Mouse (Mus musculus): ENCODE results near the gene Gne.
"Not testable (repeated sequence)": the region's sequence is repeated elsewhere in the genome, so short reads cannot be mapped to it uniquely, and the experiment has no call there.

Gene Gne

DNA sequence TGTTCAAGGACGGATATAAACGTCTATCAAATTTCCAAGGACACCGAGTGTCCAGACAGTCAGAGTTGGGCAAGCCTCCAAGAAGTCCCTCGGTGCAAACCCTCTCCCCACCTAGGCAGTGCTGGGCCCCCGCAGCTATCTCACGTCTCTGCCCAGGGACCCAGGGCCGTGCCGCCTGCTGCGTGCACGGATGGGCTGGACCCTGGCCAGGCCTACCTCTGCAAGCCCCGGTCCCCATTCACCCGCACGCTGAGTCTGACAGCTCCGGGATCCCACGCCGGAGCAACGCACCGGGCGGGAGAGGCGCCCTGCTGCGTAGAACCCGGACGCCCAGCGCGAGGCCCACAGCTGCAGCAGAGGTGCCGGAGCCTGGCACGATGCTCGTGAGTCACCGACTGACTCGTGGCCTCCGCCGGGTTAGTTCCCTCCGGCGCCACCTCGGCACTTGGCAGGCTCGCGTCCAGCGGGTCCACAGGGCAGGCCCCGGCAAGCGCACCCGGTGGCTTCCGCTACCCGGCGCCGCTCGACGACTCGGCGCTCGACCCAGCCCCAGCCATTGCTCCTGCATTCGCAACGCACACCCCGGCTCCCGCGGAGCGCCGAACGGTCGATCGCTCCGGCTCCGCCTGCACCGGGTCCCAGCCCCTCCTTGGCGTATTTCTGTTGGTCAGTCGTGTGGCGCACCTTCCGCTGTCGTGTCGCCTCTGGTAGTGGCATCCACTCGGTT is 11.7 kb downstream of the Gne start:
- DNase-seq (ENCODE audit: low spot score): peak; percentile 81

DNA sequence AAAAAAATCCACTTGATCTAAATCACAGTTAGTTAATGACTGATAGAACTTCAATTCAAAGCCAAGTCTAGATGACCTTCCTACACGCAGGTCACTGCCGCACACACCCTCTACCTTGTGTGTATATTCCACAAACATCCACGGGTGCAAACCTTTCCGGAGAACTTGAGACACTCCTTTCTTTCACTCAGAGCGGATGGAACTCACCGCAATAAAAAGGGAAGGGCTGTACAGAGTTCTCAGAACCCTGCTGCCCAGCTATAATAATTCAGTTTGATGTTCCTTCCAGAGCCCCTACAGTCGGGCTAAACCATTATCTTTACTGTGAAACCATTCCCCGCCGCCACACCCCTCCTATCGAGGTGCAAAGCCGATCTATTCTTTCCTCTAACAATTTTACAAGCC is 12.2 kb downstream of the Gne start:
- peak; percentile 64 for DNase-seq (ENCODE audit: low spot score)

- no peak for DNase-seq (ENCODE audit: low spot score)
Observed at GRCm38 (mm10) chr4:44070641-44071040, 13.3 kb downstream of the Gne start.

GRCm38 (mm10) chr4:44069411-44069810 is 14.6 kb downstream of the Gne start:
- no peak for DNase-seq (ENCODE audit: low spot score)

- DNase-seq (ENCODE audit: low spot score): no peak
Observed at GRCm38 (mm10) chr4:44068736-44069135, 15.2 kb downstream of the Gne start.

DNA sequence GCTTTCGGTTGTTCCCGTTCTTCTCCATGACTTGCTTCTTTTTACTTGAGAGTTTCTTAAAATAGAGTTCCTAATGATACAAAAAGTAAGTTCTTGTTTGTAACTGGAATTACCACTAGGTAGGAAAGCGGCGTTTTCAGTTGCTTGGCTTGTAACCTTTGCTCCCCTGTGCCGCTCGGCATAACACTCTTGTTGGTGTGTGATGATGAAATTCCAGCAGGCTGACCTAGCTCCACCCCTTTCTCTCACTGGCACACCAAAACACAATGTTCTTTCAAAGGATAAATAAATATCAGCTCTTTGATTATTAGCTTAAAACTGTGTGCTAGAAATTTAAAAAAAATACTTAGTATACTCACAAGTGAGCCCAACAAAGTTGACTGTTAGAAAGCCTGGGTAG is 17.1 kb downstream of the Gne start:
- DNase-seq (ENCODE audit: low spot score): no peak

GRCm38 (mm10) chr4:44065355-44066025 is 18.5 kb downstream of the Gne start:
- peak; percentile 81 for DNase-seq (ENCODE audit: low spot score)

DNA sequence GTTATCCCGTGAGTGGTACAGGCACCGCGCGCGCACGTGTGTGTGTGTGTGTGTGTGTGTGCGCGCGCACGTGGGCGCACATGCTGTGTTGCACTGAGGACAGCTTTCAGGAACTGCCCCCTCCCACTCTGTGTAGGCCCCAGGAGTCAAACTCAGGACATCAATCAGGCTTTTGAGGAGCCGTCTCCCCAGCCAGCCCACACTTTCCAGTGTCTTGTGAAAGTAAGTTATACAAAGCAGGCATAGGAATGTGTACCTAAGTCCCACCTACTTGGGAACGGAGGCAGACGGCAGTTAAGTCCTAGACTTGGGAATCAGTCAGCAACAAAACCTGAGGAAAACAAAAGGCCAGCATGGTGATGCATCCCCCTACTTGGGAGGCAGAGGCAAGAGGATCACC is 21.2 kb downstream of the Gne start:
- no peak for DNase-seq (ENCODE audit: low spot score)

- DNase-seq (ENCODE audit: low spot score): no peak
Observed at GRCm38 (mm10) chr4:44062062-44062461, 21.9 kb downstream of the Gne start.

- no peak for DNase-seq (ENCODE audit: low spot score)
Observed at GRCm38 (mm10) chr4:44059674-44060073, 24.3 kb downstream of the Gne start.

DNA sequence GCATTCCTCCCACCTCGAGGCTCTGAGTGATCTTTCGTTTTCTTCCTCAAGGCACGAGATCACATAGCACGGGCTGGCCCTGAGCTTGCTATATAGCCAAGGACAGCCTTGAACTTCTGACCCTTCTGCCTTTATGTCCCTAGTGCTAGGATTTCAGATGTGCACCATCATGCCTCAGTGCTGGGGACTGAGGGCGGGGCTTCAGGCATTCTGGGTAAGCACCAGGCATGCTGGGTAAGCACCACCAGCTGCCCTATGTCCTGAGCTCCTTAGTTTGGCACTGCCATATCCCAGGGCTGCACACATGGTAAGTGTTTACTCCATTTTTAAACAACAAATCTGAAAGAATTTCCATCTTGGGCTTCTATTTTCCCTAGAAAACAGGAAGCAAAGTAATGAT is 34.2 kb downstream of the Gne start:
- no peak for DNase-seq (ENCODE audit: low spot score)

DNA sequence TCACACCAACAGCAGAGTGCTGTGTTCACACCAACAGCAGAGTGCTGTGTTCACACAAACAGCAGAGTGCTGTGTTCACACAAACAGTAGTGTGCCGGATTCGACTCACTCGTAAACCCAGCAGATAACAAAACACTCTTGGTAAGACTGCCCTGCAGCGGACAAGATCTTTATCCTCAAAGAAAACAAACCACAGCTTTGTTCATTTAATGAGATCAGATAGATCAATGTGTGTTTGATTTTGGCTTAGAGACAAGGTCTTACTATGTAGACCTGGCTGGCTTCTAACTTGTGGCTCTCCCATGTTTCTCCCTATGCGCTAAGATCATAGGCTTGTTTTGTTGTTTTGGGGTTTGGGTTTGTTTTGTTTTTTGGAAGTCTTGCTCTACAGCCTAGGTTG is 37.9 kb downstream of the Gne start:
- no peak for DNase-seq (ENCODE audit: low spot score)

DNA sequence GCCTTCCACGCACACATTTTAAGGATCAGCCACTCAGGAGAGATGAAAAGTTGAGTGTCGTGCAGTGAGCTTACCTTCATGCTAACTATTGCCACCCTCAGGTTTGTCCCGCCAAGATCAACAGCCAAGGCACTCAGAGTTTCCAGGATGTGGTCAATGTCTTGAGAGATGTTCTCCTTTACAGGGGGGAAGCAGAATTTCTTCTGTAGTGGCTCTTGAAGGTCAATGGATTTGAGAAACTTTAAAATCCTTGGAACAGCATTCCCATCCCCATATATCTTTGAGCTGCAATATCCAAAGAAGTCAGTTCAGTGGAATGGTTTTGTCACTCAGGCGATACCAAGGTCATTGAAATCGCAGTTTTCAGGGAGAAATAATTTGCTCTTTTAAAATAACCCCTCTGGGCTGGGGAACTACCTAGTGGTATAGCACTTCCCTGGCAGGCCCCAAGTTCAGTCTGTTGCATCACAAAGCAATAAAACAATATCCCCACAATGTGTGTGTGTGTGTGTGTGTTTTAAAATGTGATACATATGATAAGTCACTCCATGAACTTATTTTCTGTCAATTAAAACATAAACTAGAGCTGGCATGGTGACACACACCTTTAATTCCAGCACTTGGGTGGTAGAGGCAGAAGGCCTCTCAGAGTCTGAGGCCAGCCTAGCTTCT is 39.2 kb downstream of the Gne start:
- no peak for DNase-seq (ENCODE audit: low spot score)

GRCm38 (mm10) chr4:44043182-44043581 is 40.8 kb downstream of the Gne start:
- not testable (repeated sequence) for DNase-seq (ENCODE audit: low spot score)

DNA sequence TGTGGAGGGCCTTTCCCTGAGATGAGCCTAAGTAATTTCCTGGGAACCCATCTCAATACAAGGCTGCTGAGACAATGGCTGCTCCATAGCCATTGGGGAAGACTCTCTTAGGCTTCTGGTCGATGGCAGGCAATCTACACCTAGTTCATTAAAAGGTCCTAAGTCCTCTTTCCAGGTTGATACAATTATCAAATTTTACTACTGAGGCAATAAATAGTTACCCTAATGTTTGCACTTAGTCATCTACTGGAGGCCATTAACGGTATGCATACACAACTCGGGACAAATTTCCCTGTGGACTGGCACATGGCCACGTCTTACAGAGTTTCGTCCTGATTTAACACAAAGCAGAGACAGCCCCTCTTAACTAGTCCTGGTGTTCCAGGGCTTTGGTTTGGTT is 41.5 kb downstream of the Gne start:
- DNase-seq (ENCODE audit: low spot score): no peak

- DNase-seq (ENCODE audit: low spot score): no peak
Observed at GRCm38 (mm10) chr4:44040802-44041201, 43.2 kb downstream of the Gne start.

GRCm38 (mm10) chr4:44036455-44036854 is 47.5 kb downstream of the Gne start:
- no peak for DNase-seq (ENCODE audit: low spot score)

DNA sequence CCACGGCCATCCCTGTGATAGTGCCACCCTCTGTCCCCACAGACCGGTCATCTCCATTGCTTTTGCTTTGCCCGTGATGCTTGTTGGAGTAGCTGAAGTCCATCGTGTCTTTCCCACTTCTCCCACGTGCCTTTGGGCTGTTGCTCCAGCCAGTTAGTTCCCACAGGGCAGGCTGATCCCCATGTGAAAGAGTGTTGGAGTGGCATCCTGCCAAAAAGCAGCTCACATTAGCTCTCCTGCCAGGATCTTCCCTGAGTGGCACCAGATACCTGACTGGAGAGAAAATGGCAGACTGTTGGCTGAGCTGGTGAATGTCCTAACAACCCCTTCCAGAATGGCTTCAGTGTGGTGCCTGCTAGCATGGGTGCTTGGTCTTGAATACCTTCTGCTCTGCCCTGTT is 52.5 kb downstream of the Gne start:
- no peak for DNase-seq (ENCODE audit: low spot score)

GRCm38 (mm10) chr4:44029661-44030066 is 54.3 kb downstream of the Gne start:
- DNase-seq (ENCODE audit: low spot score): no peak

- no peak for DNase-seq (ENCODE audit: low spot score)
Observed at GRCm38 (mm10) chr4:44028303-44029135, 55.5 kb downstream of the Gne start.

DNA sequence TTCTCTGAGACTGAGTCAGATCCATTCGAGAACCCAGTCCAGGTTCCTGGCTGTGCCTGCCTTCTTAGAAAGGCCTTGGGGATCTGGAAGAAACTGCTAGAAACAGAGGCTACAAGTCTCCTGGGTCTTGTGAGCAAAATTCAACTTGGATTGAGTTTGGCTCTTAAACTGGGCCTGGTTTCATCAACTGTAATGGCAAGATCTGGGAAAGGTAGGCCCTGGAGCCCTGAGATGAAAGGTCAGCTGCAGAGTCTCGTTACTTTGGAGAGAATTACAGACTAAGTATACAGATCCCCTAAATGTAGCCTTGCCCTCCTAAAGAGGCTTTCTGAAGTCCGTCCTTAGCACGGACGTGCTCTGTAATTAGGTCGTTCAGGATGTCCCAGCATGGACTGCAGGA is 58.4 kb downstream of the Gne start:
- no peak for DNase-seq (ENCODE audit: low spot score)

DNA sequence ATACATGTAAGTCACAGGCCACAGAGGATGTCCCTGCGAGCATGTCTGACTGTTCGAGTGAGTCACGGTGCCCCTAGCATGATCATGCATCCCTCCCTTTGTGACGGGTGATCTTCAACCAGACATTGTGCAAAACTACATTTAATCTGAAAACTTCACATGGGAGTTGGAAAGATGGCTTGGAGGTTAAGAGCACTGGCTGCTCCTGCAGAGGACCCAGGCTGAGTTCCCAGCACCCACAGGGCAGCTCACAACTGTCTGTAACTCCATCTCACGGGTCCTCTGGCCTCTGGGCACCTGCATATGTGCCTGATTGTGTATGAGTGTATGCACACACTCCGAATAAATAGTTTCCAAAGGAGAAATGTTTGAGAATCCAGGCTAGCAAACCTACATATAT is 59.7 kb downstream of the Gne start:
- DNase-seq (ENCODE audit: low spot score): no peak

All from c-Kit-positive CD71-positive TER-119-positive erythroid progenitor cells, embryonic 14.5 days (primary cell).